Mouse (Mus musculus): ENCODE measurements around the gene 2210011C24Rik.
A peak's percentile ranks its signal among the peaks of the same experiment; 100 is the strongest.
"Not testable (repeated sequence)": the region's sequence is repeated elsewhere in the genome, so short reads cannot be mapped to it uniquely, and the experiment has no call there.

The 2210011C24Rik gene

DNA sequence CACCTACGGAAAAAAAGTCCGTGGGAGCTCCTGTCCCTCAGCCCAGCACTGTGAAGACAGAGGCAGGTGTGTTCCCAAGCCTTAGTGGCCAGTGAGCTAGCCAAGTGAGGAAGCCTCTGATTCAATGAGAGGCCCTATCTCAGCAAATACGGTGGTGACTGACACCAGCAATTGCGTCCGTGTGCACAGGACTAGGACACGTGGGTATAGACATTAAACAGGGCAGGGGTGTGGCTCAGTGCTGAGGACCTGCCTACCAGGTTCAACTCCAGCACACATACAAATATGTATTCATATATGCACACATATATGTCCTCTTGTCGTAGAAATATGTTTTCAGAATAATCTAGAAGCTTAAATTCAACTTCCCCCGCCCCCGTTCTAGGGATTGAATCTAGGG, 7.8 kb upstream of the 2210011C24Rik start:
- DNase-seq (ENCODE audit: low read depth, low spot score), result no peak

DNA sequence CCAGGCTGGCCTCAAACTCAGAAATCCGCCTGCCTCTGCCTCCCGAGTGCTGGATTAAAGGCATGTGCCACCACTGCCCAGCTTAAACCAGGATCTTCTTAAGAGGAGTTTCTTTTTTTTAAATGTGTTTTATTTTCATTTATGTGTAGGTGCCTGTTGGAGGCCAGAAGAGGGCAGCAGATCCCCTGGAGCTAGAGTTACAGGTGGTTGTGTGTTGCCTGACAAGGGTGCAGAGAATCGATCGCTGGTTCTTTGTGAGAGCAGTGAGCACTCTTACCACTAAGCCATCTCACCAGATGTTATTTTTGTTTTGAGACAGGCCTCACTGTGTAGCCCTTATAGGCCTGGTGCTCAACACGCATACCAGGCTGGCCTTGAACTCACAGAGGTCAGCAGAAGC, 3.9 kb upstream of the 2210011C24Rik start:
- no peak for DNase-seq (ENCODE audit: low read depth, low spot score)

GRCm38 (mm10) chr8:84012499-84013165, 661 bp upstream of the 2210011C24Rik start:
- no peak for DNase-seq (ENCODE audit: low read depth, low spot score)

DNA sequence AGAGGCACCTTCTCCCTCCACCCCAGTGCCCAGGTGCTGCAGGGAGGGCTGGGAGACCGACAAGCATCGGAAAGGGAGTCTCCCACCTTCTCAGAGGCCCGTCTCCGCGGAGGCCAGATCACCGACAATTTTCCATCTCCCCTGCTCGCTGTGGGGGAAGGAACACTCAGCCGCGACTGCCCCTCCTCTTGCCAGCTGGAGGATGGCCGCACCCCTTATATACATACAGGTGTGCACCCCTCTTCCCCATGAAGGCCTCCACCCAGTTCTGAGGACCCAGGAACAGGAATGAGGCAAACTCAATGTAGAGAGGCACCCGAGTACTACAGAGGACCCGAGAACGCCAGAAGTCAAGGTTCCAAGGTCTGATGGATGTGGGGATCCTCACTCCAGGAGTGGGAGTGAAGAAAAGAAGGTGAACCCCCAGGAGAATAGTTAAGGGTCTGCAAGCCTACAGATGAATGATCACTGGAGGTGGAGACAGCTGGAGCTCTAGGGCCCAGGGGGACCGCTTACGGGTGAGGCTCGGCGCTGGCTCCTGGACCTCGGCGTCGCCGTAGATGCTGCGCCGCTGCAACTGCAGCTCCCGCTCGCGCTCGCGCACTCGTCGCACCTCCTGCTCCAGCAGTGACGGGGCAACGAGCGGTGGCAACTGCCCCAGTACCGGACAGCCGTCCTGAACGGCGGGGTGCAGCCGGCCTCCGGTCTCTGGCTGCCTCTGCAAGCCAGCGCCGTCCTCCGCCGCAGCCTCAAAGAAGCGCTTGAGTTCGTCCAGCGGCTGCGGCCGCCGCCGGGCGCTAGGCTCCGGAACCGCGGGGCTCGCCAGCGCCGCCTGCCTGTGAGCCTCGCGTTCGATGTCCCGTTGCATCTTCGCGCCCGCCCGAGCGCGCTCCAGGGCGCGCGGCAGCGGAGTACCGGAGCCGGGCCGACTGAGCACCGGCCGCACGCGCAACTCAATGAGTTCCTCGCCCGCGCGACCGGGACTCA, 1.1 kb downstream of the 2210011C24Rik start:
- DNase-seq (ENCODE audit: low read depth, low spot score), result peak; percentile 76

DNA sequence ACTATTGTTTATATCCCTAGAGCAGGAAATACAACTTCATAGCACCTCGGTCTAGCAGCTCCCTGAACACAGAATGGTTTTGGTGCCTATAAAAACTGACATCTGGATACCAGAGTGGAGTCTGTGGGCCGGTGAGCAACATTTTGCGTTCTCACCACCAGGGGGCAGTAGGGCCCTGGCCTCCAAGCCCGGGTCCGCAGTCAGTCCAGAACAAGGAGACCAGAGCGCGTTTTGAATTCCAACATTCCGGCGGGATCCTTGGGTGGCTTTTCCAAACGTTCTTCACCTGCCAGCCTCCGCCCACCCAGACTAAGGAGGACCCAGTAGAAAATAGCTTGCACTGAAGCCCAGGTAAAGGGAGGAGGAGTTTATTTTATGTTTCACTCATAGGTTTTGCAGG, 2.1 kb downstream of the 2210011C24Rik start:
- peak; percentile 87 for DNase-seq (ENCODE audit: low read depth, low spot score)

GRCm38 (mm10) chr8:84008362-84008761, 3.6 kb downstream of the 2210011C24Rik start:
- no peak for DNase-seq (ENCODE audit: low read depth, low spot score)

- DNase-seq (ENCODE audit: low read depth, low spot score), result not testable (repeated sequence)
Observed at GRCm38 (mm10) chr8:84005502-84005901, 6.5 kb downstream of the 2210011C24Rik start.

GRCm38 (mm10) chr8:84004533-84005201, 7.3 kb downstream of the 2210011C24Rik start:
- peak; percentile 98 for DNase-seq (ENCODE audit: low read depth, low spot score)

DNA sequence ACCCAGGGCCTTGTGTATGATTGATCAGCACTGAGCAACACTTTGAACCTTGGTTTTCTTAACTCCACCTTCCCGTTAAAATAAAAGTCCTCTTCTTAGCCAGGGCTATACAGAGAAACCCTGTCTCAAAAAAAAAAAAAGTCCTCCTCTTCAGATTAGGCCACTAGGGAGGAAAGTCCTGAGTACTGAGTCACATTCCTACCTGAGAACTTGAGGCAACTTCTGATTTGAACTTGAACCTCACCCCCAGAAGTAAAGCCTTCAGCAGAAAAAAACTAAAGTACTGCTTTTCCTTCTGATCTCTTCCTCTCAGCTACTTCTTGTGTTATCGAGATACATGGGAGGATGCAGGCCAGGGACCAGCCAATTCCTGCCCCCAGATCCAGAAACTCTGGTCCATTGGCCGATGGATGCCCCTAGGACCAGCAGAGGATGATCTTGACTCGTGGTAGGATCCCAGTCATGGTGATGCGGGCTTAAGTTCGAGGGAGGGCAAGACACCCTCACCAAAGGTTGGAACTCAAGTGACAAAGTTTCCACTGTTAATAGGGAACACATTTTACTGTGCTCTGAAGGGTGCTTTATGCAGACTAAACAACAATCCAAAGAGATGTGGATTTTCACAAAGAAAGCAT, 8.2 kb downstream of the 2210011C24Rik start:
- DNase-seq (ENCODE audit: low read depth, low spot score), result no peak

GRCm38 (mm10) chr8:84002957-84003611, 8.9 kb downstream of the 2210011C24Rik start:
- no peak for DNase-seq (ENCODE audit: low read depth, low spot score)

- no peak for DNase-seq (ENCODE audit: low read depth, low spot score)
Observed at GRCm38 (mm10) chr8:84001281-84002000, 10.5 kb downstream of the 2210011C24Rik start, which contains the start of gene 1700067K01Rik. TSS of gene 1700067K01Rik (plus strand) at chr8:84001502.

- no peak for DNase-seq (ENCODE audit: low read depth, low spot score)
Observed at GRCm38 (mm10) chr8:83999825-84000224, 12.1 kb downstream of the 2210011C24Rik start.

GRCm38 (mm10) chr8:83999057-83999705, 12.8 kb downstream of the 2210011C24Rik start:
- DNase-seq (ENCODE audit: low read depth, low spot score), result no peak

DNA sequence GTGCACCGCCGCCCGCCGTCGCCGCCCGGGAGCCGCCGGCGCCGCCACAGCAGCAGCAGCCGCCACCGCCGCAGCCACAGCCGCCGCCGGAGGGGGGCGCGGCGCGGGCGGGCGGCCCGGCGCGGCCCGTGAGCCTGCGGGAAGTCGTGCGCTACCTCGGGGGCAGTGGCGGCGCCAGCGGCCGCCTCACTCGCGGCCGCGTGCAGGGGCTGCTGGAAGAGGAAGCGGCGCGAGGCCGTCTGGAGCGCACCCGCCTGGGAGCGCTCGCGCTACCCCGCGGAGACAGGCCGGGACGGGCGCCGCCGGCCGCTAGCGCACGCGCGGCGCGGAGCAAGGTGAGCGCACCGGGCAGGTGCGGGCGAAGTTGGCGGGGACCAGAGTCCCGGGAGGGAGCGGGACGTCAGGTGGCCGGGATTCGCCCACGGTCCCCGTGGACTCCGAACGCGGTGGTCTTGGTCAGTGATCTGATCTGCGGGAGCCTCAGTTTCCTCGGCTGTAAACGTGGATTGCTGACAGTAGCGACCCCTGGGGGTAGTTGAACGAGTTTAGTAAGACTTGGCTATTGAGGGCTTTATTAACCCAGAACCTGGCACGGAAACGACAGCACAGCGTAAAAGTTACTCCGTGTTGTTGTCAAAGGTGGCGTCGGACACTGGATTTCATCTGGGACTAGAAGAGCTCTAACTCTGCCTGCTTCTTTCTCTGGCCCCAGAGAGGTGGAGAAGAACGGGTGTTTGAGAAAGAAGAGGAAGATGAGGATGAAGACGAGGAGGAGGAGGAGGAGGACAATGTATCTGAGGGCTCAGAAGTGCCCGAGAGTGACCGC, 13.5 kb downstream of the 2210011C24Rik start:
- DNase-seq (ENCODE audit: low read depth, low spot score), result peak; percentile 67

GRCm38 (mm10) chr8:83997511-83998141, 14.3 kb downstream of the 2210011C24Rik start, which contains the start of gene Samd1:
TSS of gene Samd1 (plus strand) at chr8:83997672.
- peak; percentile 73 for DNase-seq (ENCODE audit: low read depth, low spot score)

- peak; percentile 96 for DNase-seq (ENCODE audit: low read depth, low spot score)
Observed at GRCm38 (mm10) chr8:83996567-83997505, 15.1 kb downstream of the 2210011C24Rik start.

DNA sequence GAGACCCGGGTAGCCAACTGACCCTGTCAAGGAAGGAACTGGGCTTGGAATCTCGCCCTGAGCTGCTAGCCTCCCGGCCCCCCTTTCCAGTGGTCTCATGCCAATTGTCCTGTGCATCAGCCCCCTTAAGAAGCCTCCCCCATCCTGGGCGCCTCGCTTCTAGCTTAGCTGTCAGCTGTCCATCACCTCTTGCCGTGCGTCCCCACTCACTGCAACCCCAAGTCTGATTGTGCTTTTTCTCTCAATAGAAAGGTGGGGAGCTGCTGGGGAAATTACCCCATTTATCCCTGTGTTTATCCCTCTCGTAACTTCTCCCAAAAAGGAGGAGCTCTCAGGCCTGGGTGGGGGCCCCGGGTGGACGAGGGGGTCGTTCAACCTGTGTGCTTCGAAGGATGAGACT, 16.0 kb downstream of the 2210011C24Rik start:
- DNase-seq (ENCODE audit: low read depth, low spot score), result no peak
